Mouse (Mus musculus) spleen, adult 2 months (tissue): ENCODE data around the gene Dcxr. TPM values are rescaled to one million over a fixed set of nuclear protein-coding genes. Genes with fewer than 3 reads are reported as not detected.

Source experiments
- DNase-seq, 2 experiments: peaks; one replicate each; pipeline versions ENCODE4 v3.0.0 to v3.0.0-alpha.2; 2012 to 2021; ENCODE audit warnings: low spot score in 2 of 2, low read depth in 1 of 2
- H3K27ac ChIP-seq: fragments of 200-500 bp; 2 replicates; pipeline ENCODE4 v1.5.1; 2012; ENCODE audit warnings: low read length, inconsistent platforms; ENCODE audit not compliant: insufficient read depth
- H3K27me3 ChIP-seq: fragments of 200-500 bp; 2 replicates; pipeline ENCODE4 v1.6.1; 2012; ENCODE audit warnings: mild to moderate bottlenecking, moderate library complexity, low read length, inconsistent platforms; ENCODE audit not compliant: control insufficient read depth, insufficient read depth
- H3K36me3 ChIP-seq: fragments of 200-500 bp; 2 replicates; pipeline ENCODE4 v1.6.1; 2012; ENCODE audit warnings: mild to moderate bottlenecking, low read length, inconsistent platforms; ENCODE audit not compliant: control insufficient read depth, insufficient read depth
- H3K4me1 ChIP-seq: fragments of 200-500 bp; 2 replicates; pipeline ENCODE4 v1.6.1; 2011; ENCODE audit warnings: inconsistent platforms; ENCODE audit not compliant: control insufficient read depth, insufficient read depth, insufficient read length
- H3K4me3 ChIP-seq: fragments of 200-500 bp; 2 replicates; pipeline ENCODE4 v1.5.1; 2011; ENCODE audit warnings: mild to moderate bottlenecking, inconsistent platforms; ENCODE audit not compliant: insufficient read depth, insufficient read length; ENCODE audit errors: extremely low read depth
- CTCF ChIP-seq: fragments of 200-500 bp; IDR thresholded peaks from 2 replicates; pipeline ENCODE4 v1.5.1; 2011; ENCODE audit warnings: mild to moderate bottlenecking, inconsistent platforms; ENCODE audit not compliant: insufficient read depth, insufficient read length, insufficient replicate concordance; ENCODE audit errors: extremely low read depth
- POLR2A ChIP-seq: fragments of 200-500 bp; IDR thresholded peaks from 2 replicates; pipeline ENCODE4 v1.6.1; 2011; ENCODE audit warnings: low read depth, low read length, inconsistent platforms
- WGBS: fragments of 180-500 bp; shearing (Covaris S2); methylation state at CpG from one replicate; pipeline ENCODE4 v1.1.7; 2018; 5-methylcytosine and 5-hydroxymethylcytosine counted together
- polyA plus RNA-seq: library from polyadenylated mRNA; depleted of rRNA; stranded (reverse); fragments of >200 nt; gene quantifications from 2 replicates; pipeline ENCODE4 v1.2.3, GENCODE M21; 2012

Dcxr gene
- polyA plus RNA-seq, 1 experiment, result 39.1 TPM

DNA sequence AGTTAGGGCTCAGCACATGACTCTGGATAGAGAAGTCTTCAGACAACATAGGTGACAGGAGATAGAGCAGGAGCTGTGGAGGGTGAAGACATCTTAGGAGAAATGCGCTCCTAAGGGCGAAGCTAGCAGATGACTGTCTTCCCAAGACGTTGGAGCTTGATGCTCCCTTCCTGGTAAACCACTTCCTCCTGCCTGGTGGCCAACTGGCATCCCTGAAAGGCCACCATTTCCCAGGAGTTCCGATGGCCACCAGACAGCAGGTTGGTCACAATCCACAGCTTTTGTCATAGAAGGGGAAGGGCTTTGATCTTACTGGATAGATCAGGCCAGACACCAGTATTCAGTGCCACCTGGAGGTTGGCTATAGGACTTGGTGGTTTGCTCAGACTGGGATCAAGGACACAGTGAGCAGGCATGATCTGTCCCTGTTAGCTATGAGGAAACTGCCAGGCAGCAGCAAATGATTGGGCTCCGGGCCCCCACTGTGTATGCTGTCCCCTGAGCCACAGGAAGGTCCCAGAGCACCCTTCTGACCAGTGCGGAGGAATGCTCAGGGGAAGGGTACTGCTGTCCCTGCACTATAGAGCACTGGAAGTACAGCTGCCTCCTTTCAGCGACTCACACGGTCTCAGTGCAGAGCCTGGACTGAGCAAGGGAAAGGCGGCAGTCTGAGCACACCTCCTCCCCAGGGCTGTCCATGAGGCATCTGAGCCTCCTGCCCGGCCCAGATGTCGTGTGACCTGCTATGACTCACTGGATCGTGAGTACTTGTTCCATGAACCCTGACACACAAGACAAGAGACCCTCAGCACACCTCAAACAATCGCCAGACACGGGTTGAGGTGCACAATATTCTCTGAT is 35.0 kb upstream of the Dcxr start:
- TF ChIP-seq POLR2A (no peak), CTCF (no peak)
- no peaks in the 10 kb centered on the region for H3K4me1 ChIP-seq

DNA sequence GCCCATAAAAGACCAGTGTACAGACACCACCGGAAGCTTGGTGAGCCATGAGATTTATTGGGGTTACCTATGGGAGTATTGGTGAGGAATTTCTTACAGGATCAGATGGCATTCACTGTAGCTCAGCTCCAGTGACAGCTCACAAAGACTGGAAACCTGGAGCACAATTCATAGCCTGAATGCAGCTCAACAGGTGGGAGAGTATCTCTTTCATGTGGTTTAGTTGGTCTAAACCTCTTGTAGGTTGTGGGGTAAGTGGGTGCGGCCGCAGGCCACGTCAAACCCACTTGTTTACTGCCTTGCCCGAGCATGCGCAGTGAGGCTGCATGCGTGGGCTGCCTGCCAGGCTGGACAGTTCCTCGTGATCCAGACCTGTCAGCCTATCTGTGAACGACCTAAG is 33.2 kb upstream of the Dcxr start:
- no peak for DNase-seq
- Histone ChIP-seq H3K27me3 (no peaks in the 10 kb centered on the region), H3K36me3 (no peaks in the 10 kb centered on the region), H3K4me1 (no peaks in the 10 kb centered on the region), H3K27ac (no peak overlapping the region), H3K4me3 (no peak overlapping the region)
- 82% methylated on average over 9 of the region's 9 CpGs for WGBS
- TF ChIP-seq CTCF (no peak), POLR2A (no peak)

More for the DNA sequence above, 35.0 kb upstream of the Dcxr start:
- Histone ChIP-seq H3K27me3 (no peaks in the 10 kb centered on the region), H3K27ac (no peak overlapping the region), H3K4me3 (no peak overlapping the region), H3K36me3 (no peaks in the 10 kb centered on the region)
- DNase-seq, result no peak
- 79% methylated on average over 14 of the region's 14 CpGs for WGBS

DNA sequence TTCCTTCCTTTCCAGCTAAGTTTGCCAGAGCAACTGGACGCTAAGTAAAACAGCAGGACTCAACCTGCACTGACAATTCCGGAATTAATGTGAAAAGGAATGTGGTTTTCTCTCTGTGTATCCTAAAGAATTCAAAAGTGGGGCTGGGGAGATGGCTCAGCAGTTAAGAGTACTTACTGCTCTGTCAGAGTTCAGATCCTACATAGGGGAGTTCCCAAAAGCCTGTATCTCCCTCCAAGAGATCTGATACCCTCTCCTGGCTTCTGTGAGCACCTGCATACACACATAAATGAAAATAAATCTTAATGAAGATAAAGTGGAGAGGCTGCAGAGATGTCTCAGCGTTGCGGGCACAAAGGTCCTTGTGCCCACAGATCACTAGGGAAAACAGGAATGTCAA is 24.5 kb upstream of the Dcxr start:
- no peak for TF ChIP-seq POLR2A
- TF ChIP-seq CTCF, result no peak
- no peaks in the 10 kb centered on the region for H3K27me3 ChIP-seq
- no peak overlapping the region for H3K4me3 ChIP-seq
- H3K36me3 ChIP-seq, result no peaks in the 10 kb centered on the region
- WGBS, result 89% methylated on average over 4 of the region's 4 CpGs
- DNase-seq, result no peak
- no peaks in the 10 kb centered on the region for H3K4me1 ChIP-seq
- H3K27ac ChIP-seq, result no peak overlapping the region

DNA sequence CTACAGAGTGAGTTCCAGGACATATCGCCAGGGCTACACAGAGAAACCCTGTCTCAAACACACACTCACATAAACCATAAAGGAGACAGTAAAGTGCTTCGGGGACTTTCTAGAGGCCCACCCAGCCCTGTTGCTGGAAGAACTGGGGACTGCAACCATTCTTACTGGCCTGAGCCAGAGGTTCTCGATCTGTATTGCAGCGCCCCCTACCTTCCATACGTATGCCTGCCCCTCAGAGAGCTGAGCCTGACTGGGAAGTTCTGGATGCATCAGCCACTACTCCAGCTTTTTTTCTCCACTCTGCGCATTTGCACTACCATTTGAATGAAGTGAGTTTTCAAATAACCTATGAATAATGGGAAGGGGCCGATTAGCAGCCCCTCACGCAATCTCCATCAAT is 22.3 kb upstream of the Dcxr start:
- Histone ChIP-seq H3K36me3 (no peaks in the 10 kb centered on the region), H3K4me1 (no peaks in the 10 kb centered on the region), H3K4me3 (no peak overlapping the region), H3K27me3 (no peaks in the 10 kb centered on the region), H3K27ac (no peak overlapping the region)
- DNase-seq, result peak; percentile 27 to 37
- WGBS, result 64% methylated on average over 8 of the region's 8 CpGs
- TF ChIP-seq CTCF, result peak; percentile 44; the same call in 1 of the 2 replicates
- TF ChIP-seq POLR2A, result no peak

DNA sequence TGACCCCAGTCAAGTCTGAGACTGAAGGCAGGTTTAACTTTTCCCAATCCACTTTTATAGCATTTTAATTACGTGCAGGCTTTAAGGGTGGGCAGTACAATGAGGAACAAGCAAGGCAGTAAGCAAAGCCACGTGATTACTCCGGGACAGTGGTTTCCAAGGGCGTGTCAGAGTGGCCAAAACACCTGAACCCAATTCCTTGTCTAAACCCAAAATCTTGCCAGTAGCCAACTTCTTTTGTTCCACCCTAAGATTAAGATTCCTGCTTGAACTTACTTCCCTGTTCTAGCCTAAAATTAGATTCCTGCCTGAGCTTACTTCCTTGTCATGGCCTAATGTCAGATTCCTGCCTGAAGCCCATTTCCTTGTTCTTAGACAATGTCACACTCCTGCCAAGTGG is 20.9 kb upstream of the Dcxr start:
- no peaks in the 10 kb centered on the region for H3K36me3 ChIP-seq
- H3K27me3 ChIP-seq, result no peaks in the 10 kb centered on the region
- H3K4me3 ChIP-seq, result no peak overlapping the region
- WGBS, result 48% methylated on average over 4 of the region's 4 CpGs
- no peak for DNase-seq
- no peak for TF ChIP-seq CTCF
- no peak for TF ChIP-seq POLR2A
- no peaks in the 10 kb centered on the region for H3K4me1 ChIP-seq
- H3K27ac ChIP-seq, result no peak overlapping the region

DNA sequence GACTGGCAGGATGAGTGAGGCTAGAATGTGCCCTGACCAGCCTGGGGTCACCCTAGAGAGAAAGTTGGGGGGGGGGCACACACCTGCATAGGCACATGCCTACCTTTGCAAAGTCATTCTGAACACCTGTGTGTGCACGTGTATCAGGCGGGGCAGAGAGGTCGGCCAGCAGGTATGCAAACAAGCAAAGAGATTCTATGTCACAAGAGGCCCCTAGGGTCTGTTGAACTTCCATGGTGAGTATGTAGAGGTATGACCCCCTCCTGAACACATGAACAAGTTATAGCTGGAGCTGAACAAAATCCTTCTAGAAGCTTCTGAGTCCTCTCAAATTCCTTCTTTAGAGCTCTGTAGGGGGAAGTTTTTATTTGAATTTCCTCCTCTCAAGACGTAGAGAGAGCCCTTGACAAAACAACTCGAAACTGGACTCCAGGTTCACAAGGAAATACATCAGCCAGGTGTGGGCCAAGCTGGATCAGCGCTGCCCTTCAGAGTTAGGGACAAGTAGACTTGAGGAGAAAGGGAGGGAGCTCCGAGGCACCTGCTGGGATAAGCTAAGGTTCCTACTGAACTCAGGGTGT is 17.1 kb upstream of the Dcxr start:
- Histone ChIP-seq H3K27me3 (no peaks in the 10 kb centered on the region), H3K36me3 (no peaks in the 10 kb centered on the region), H3K27ac (no peak overlapping the region), H3K4me3 (no peak overlapping the region), H3K4me1 (no peaks in the 10 kb centered on the region)
- no peak for DNase-seq
- no peak for TF ChIP-seq POLR2A
- no peak for TF ChIP-seq CTCF
- 78% methylated on average over 7 of the region's 7 CpGs for WGBS

DNA sequence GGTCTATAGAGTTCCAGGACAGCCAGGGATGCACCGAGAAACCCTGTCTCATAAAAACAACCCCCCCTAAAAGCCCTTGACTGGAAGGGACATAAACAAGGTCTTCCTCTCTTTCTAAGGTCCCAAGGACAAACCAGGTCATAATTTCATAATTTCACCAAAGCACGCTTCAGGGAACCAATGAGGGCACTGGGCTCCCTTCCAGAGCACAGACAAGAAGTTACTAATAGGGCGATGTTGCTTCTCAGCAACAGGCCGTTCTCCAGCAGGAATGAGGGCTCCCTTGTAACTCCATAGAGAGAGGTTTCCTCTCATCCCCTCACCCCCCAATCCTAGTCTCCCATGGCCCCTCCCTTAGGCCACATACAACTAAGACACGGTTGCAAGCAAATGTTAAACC is 13.9 kb upstream of the Dcxr start:
- DNase-seq, result no peak
- WGBS, result 87% methylated on average over 5 of the region's 5 CpGs
- no peaks in the 10 kb centered on the region for H3K36me3 ChIP-seq
- H3K4me1 ChIP-seq, result no peaks in the 10 kb centered on the region
- H3K27ac ChIP-seq, result no peak overlapping the region
- H3K4me3 ChIP-seq, result no peak overlapping the region
- H3K27me3 ChIP-seq, result no peaks in the 10 kb centered on the region
- no peak for TF ChIP-seq CTCF
- TF ChIP-seq POLR2A, result no peak
